Mouse (Mus musculus) embryo, embryonic 9.5 days (tissue): ENCODE measurements around the gene Cc2d2b.

ENCODE experiments used
- DNase-seq: peaks from one replicate; pipeline ENCODE4 v3.0.0-alpha.2; 2017; ENCODE audit errors: extremely low spot score

Gene Cc2d2b

DNA sequence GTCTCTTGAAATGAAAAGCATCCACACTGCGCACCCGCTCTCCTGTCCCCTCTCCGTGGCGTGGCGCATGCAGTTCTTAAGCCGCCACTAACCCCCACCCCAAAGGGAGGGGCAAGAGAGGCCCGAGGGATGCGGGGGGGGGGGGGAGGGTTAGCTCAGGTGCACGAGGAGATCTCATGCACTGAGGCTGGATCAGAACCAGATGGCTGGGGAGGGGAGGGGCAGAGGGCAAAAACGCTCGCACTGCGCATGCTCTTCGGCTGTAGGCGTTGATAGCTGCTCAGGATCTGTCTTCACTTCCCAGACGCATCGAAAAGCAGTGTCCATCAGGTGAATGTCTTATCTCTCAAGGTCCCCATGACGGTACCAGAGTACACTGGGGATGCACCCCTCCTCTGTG, at the start of gene Cc2d2b:
TSS of gene Cc2d2b (plus strand) at position 195 of the 400 bp plus-strand sequence.
- no peak for DNase-seq

- DNase-seq, result no peak
Observed at GRCm38 (mm10) chr19:40699816-40700215, 48.7 kb upstream of the Cc2d2b start.

GRCm38 (mm10) chr19:40702406-40702805, 46.1 kb upstream of the Cc2d2b start:
- no peak for DNase-seq

- no peak for DNase-seq
Observed at GRCm38 (mm10) chr19:40712889-40713628, 35.5 kb upstream of the Cc2d2b start.

GRCm38 (mm10) chr19:40714700-40715099, 33.9 kb upstream of the Cc2d2b start:
- DNase-seq, result no peak

DNA sequence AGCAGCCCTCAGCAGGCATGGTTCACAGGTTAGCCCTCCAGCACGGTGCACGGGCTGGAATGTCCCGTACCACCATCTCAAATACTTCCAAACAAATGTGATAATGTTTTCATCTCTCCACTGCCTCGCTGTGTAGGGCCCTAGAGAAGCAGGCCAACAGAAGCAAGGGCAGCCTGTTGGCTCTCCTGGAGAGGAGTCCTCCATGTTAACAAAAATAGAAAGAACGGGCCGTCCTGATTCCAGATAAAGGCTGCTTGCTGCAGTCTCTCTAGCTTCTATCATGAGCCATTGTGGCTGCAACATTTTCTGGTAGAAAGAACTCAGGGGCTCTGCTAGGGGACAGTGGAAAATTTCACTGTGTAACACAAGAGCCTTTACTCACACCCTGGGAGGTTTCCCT, 31.6 kb upstream of the Cc2d2b start:
- DNase-seq, result no peak

- DNase-seq, result no peak
Observed at GRCm38 (mm10) chr19:40719439-40720105, 29.0 kb upstream of the Cc2d2b start.

DNA sequence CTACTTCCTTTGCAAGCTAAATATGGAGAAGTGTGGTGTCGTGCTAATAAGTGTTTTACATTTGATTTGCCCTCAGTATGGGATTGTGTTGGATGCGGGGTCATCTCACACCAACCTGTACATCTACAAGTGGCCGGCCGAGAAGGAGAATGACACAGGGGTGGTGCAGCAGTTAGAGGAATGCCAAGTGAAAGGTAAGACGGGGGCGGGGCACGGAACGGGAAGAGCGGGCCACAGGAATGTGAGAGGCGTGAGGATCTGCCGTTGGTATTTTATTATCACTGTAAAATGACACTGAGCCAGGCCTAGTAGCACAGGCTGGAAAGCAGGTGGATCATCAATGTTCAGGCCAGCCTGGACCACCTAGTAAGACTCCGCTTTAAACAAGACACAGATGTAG, 28.2 kb upstream of the Cc2d2b start:
- DNase-seq, result no peak

DNA sequence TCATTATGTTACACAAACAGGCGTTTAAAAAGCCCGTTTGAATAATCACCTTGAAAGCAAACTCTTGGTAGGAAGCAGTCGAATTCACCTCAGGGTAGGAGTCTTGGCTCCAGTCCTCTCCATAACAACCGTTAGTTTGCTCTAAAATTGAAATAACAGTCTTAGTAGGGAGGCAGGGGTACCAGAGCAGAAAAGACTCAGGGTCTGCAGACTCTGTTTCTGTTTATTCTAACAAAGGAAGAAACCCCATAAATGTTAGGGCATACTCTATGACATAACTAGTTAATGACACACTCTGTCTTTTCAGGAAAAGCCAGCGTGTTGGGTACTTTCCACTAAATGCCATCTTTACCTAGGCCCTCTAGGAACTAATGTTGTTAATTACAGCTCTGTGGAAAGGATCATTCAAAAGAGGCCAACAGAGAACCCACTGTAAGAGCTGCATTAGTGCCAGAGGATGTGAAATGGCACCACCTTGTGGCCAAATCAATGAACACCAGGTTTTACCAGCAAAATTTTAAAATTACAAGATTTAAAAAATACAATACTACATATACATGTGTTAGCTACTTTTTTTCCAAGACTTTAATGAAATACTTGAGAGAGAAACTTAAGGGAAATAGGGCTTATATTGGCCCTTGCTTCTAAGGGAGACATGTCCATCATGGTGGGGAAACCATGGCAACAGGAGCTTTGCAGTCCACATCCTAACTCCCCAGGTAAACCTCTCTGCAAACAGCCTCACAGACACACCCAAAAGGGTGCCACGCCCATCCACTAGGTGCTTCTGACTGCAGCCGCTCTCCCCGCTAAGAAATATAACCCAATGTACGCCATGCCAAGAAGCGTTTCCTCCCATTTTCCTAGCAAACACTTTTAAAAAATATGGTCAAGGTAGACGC, 26.2 kb upstream of the Cc2d2b start:
- DNase-seq, result peak; percentile 45

DNA sequence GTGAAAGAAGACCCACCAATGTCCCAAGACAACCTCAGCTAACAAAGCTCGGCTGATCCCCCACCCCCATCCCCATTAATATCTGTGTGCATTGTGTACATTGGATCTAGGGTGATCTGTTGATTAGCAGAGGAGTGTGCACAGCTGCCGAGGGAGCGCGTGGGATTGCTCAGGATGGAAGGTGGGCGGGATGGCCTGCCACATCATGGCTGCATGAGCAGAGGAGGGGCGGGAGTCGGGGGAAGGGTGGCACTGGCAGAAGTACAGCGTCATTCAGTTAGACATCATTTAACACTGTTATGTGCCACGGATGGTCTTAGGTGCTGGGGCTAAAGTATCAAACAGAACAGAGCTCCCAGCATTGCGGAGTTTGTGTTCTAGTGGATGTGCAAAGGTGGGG, 25.0 kb upstream of the Cc2d2b start:
- DNase-seq, result no peak

GRCm38 (mm10) chr19:40726148-40726547, 22.4 kb upstream of the Cc2d2b start:
- DNase-seq, result no peak

- no peak for DNase-seq
Observed at GRCm38 (mm10) chr19:40726614-40727013, 21.9 kb upstream of the Cc2d2b start.

GRCm38 (mm10) chr19:40728213-40728612, 20.3 kb upstream of the Cc2d2b start:
- no peak for DNase-seq

GRCm38 (mm10) chr19:40728732-40729420, 19.7 kb upstream of the Cc2d2b start:
- DNase-seq, result no peak

DNA sequence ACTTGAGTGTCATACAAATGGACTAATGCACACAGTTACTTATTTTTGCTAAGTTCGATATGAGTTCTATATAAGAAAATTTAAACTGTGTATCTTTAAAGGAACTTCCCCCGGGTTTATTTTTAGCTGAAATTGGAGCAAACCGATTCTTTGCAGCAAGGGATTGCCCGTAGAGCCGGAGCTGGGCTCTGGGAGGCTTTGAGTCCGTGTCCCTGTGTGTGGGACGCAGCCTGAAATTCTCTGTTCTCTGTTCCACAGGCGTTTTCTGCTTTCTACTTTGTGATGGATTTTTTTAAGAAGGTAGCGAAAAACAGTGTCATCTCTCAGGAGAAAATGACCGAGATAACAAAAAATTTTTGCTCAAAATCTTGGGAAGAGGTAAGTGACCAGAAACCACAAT, 15.1 kb upstream of the Cc2d2b start:
- DNase-seq, result no peak

- no peak for DNase-seq
Observed at GRCm38 (mm10) chr19:40733849-40734248, 14.7 kb upstream of the Cc2d2b start.

GRCm38 (mm10) chr19:40736680-40737512, 11.7 kb upstream of the Cc2d2b start:
- peak; percentile 81 for DNase-seq

DNA sequence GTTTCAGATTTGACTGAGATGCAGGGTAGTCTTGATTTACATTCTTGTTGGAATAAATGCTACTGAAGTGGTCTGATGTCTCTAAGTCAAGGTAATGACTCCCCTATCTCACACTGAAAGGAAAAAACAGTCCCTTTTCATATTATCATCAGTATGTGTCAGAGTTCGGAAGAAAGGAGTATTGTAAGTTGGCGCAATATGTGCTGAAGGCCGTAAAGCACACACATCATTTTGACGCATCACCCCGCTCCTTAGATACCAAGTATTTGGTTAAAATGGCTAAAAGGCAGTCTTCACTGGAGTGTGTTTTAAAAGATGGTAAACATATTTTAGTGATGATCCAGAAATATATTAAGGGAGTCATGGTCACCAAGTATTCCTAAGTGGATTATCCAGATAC, 10.9 kb upstream of the Cc2d2b start:
- DNase-seq, result no peak

DNA sequence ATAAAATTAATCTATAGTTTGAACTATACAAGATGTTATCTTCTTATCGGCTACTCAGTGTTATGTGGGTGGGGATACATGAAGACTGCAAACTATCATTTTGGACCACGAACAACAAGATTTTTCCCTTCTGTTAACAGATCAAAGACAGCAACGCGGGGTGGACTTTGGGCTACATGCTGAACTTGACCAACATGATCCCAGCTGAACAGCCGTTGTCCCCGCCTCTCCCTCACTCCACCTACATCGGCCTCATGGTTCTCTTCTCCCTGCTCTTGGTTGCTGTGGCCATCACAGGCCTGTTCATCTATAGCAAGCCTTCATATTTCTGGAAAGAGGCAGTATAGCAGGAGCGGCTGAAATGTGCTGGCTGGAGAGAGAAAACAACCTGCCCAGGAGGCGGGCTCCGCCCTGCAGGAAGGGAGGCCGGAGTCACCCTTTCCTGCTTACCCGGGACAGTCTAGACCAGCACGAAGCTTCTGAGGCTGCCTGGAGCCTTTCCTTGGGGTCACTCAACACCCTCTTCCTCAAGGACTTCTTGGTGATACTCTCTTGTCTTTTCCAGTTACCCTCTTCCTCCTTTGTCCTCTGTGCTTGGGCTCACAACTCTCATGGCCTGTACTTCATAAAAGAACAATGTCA, 9.7 kb upstream of the Cc2d2b start:
- DNase-seq, result no peak

DNA sequence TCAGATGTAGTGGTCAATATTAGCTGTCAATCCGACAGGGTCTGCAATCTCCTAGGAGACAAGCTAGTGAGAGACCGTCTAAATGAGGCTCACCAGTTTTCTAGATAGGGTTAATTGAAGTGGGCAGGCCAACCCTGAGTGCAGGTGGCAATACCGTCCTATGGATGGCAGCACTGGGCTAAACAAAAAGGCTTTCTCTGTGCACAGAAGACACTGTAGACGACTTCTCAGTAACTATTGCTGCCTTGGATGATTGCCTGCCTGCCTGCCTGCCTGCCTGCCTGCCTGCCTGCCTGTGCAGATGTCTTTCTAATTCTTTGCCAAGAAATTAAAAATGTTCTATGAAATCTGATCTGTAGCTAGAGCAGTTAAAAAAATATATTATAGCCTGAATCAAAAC, 1.9 kb upstream of the Cc2d2b start:
- no peak for DNase-seq
